Mouse (Mus musculus) hindbrain, embryonic 14.5 days (tissue): ENCODE results near the gene Sept10. TPM values are rescaled to one million over a fixed set of nuclear protein-coding genes. Genes with fewer than 3 reads are reported as not detected.

Experiments used
- ATAC-seq: fragments of 200-750 bp; cut with Nextera tagmentation; 2 replicates; pipeline ENCODE4 v1.8.0; 2017; ENCODE audit warnings: moderate number of reproducible peaks, mild to moderate bottlenecking, moderate TSS enrichment, moderate library complexity; ENCODE audit not compliant: low FRiP score
- DNase-seq: peaks from one replicate; pipeline ENCODE4 v3.0.0-alpha.2; 2015; ENCODE audit warnings: low spot score
- H3K27ac ChIP-seq: fragments of 300-500 bp; sonication (generic); 2 replicates; pipeline ENCODE4 v1.5.1; 2014; ENCODE audit warnings: mild to moderate bottlenecking, moderate library complexity
- H3K27me3 ChIP-seq: fragments of 300-500 bp; sonication (generic); 2 replicates; pipeline ENCODE4 v1.6.1; 2014; ENCODE audit warnings: mild to moderate bottlenecking, low read length, mixed read lengths; ENCODE audit not compliant: control insufficient read depth, insufficient read depth
- H3K36me3 ChIP-seq: fragments of 300-500 bp; sonication (generic); replicated peaks from 2 replicates; pipeline ENCODE4 v1.6.1; 2014; ENCODE audit not compliant: control insufficient read depth, insufficient read depth
- H3K4me1 ChIP-seq: fragments of 300-500 bp; sonication (generic); replicated peaks from 2 replicates; pipeline ENCODE4 v1.6.1; 2014; ENCODE audit warnings: antibody characterized with exemption, low read length, mixed read lengths; ENCODE audit not compliant: control insufficient read depth, insufficient read depth
- H3K4me2 ChIP-seq: fragments of 300-500 bp; sonication (generic); replicated peaks from 2 replicates; pipeline ENCODE4 v1.6.1; 2014; ENCODE audit warnings: mild to moderate bottlenecking, moderate library complexity
- H3K4me3 ChIP-seq: fragments of 300-500 bp; sonication (generic); replicated peaks from 2 replicates; pipeline ENCODE4 v1.5.1; 2014; ENCODE audit warnings: mild to moderate bottlenecking, low read length
- H3K9ac ChIP-seq: fragments of 300-500 bp; sonication (generic); 2 replicates; pipeline ENCODE4 v1.6.1; 2014
- H3K9me3 ChIP-seq: fragments of 300-500 bp; sonication (generic); 2 replicates; pipeline ENCODE4 v1.6.1; 2016; ENCODE audit warnings: low read length; ENCODE audit not compliant: control insufficient read depth
- WGBS: fragments of 180-500 bp; shearing (Covaris S2); extraction: QIAGEN DNeasy Blood & Tissue Kit; methylation state at CpG from one replicate; pipeline ENCODE4 v1.1.7; 2014; 5-methylcytosine and 5-hydroxymethylcytosine counted together
- polyA plus RNA-seq: library from polyadenylated mRNA; unstranded; fragments of >200 nt; fragmentation: Nextera tagmentation; extraction: Ambion mirVana; gene quantifications from 2 replicates; pipeline ENCODE4 v1.2.1, GENCODE M21; 2014

The Sept10 gene
- polyA plus RNA-seq, 1 experiment from 2014 or later, result 22.0 TPM

- no peak for ATAC-seq
- no peak overlapping the region for H3K27ac ChIP-seq
- H3K9me3 ChIP-seq, result no peaks in the 10 kb centered on the region
- no peaks in the 10 kb centered on the region for H3K27me3 ChIP-seq
- no peak overlapping the region for H3K4me2 ChIP-seq
- H3K4me1 ChIP-seq, result no peaks in the 10 kb centered on the region
- H3K4me3 ChIP-seq, result no peak overlapping the region
- no peaks in the 10 kb centered on the region for H3K36me3 ChIP-seq
- 80% methylated on average over 3 of the region's 3 CpGs for WGBS
- no peak for DNase-seq
- no peak overlapping the region for H3K9ac ChIP-seq
Observed at GRCm38 (mm10) chr10:59158627-59159026, 63.0 kb downstream of the Sept10 start.

- WGBS, result 76% methylated on average over 5 of the region's 5 CpGs
- Histone ChIP-seq H3K9me3 (no peaks in the 10 kb centered on the region), H3K9ac (no peak overlapping the region), H3K4me3 (no peak overlapping the region), H3K4me2 (no peak overlapping the region), H3K27me3 (no peaks in the 10 kb centered on the region), H3K27ac (no peak overlapping the region), H3K4me1 (no peaks in the 10 kb centered on the region), H3K36me3 (no peaks in the 10 kb centered on the region)
- ATAC-seq (no peak), DNase-seq (no peak)
Observed at GRCm38 (mm10) chr10:59152544-59153081, 69.0 kb downstream of the Sept10 start.

DNA sequence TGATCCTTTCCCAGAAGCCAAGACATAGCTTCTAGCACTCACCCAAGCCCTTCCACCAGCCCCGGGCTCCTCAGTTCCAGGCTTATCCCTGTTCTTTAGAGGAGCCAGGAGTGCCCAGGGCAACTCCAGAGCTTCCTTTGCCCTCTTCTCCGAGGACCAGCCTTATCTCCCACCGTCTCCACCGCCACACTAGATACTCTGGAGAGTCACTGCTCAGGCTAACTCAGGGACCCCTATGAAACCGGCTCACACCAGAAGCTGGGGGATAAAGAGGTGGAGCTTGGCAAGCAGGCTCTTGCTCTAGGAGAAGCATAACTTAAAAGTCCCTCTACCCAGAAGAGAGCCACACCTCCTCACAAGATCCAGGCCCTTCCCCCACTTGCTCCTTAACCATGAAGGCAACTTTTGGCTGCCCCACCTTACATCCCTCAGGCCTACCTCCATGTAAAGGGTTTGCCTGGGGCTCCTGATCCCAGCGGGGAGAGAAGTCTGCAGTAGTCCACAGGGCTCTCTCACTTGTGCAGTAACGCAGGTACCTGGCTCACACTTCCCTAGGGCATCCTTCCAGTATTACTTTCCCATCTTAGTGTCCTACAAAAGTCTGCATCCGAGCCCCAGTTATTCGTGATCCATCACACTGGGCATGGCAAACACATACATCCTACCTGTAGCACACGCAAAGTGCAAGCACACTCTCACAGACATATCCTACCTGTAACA lies 70.5 kb downstream of the Sept10 start:
- no peak overlapping the region for H3K27ac ChIP-seq
- H3K27me3 ChIP-seq, result no peaks in the 10 kb centered on the region
- DNase-seq (no peak), ATAC-seq (no peak)
- H3K4me2 ChIP-seq, result no peak overlapping the region
- H3K9me3 ChIP-seq, result no peaks in the 10 kb centered on the region
- no peak overlapping the region for H3K4me3 ChIP-seq
- no peaks in the 10 kb centered on the region for H3K4me1 ChIP-seq
- 89% methylated on average over 10 of the region's 10 CpGs for WGBS
- no peak overlapping the region for H3K9ac ChIP-seq
- no peaks in the 10 kb centered on the region for H3K36me3 ChIP-seq

GRCm38 (mm10) chr10:59149956-59150383 lies 71.7 kb downstream of the Sept10 start:
- DNase-seq, result peak; percentile 83

GRCm38 (mm10) chr10:59133478-59134009 lies 88.1 kb downstream of the Sept10 start:
- Histone ChIP-seq H3K27me3 (no peaks in the 10 kb centered on the region), H3K4me1 (no peaks in the 10 kb centered on the region), H3K4me2 (no peak overlapping the region), H3K4me3 (no peak overlapping the region), H3K9me3 (no peaks in the 10 kb centered on the region), H3K27ac (no peak overlapping the region), H3K9ac (no peak overlapping the region), H3K36me3 (no peaks in the 10 kb centered on the region)
- ATAC-seq, result no peak
- no peak for DNase-seq
- 63% methylated on average over 8 of the region's 8 CpGs for WGBS

More at GRCm38 (mm10) chr10:59149956-59150383, 71.7 kb downstream of the Sept10 start:
- H3K4me1 ChIP-seq, result no peaks in the 10 kb centered on the region
- H3K9me3 ChIP-seq, result no peaks in the 10 kb centered on the region
- peak; percentile 80; the same call in 1 of the 2 replicates for ATAC-seq
- H3K4me3 ChIP-seq, result no peak overlapping the region
- H3K27me3 ChIP-seq, result no peaks in the 10 kb centered on the region
- 0 out of 2 replicates have a peak overlapping the region, but pooled peaks have one; percentile 16 for H3K4me2 ChIP-seq
- H3K36me3 ChIP-seq, result no peaks in the 10 kb centered on the region
- H3K9ac ChIP-seq, result no peak overlapping the region
- WGBS, result 16% methylated on average over 8 of the region's 8 CpGs
- no peak overlapping the region for H3K27ac ChIP-seq

- Histone ChIP-seq H3K9ac (no peak overlapping the region), H3K27ac (no peak overlapping the region), H3K4me2 (no peak overlapping the region), H3K27me3 (no peaks in the 10 kb centered on the region), H3K4me1 (no peaks in the 10 kb centered on the region), H3K36me3 (no peaks in the 10 kb centered on the region), H3K9me3 (no peaks in the 10 kb centered on the region), H3K4me3 (no peak overlapping the region)
- 88% methylated on average over 20 of the region's 20 CpGs for WGBS
- no peak for ATAC-seq
- no peak for DNase-seq
Observed at GRCm38 (mm10) chr10:59131926-59132628, 89.6 kb downstream of the Sept10 start.

DNA sequence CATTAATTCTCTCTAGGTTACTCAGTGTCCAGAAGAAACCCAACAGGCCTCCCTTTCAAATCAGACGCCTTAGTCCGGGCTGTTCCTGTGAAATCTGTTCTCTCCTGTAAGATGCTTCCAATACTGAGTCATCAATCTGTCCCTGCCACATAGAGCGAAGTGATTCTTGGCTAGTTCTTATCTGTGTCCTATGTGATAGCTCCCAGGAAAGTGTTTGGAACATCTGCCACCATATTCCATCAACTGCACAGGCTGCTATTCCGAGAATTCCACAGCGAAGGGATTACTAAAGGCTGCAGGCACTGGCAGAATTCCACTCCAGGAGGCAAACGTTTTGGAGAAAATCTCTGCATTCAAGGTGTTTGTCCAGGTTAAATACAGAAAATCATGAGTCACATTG lies 94.0 kb downstream of the Sept10 start:
- Histone ChIP-seq H3K27ac (no peak overlapping the region), H3K4me2 (no peak overlapping the region), H3K9me3 (no peaks in the 10 kb centered on the region), H3K27me3 (no peaks in the 10 kb centered on the region), H3K36me3 (no peaks in the 10 kb centered on the region), H3K4me3 (no peak overlapping the region), H3K9ac (no peak overlapping the region), H3K4me1 (no peaks in the 10 kb centered on the region)
- DNase-seq (no peak), ATAC-seq (no peak)
- 82% methylated on average over 6 of the region's 6 CpGs for WGBS

- Histone ChIP-seq H3K27me3 (no peaks in the 10 kb centered on the region), H3K9ac (no peak overlapping the region), H3K9me3 (no peaks in the 10 kb centered on the region), H3K27ac (no peak overlapping the region), H3K36me3 (no peaks in the 10 kb centered on the region), H3K4me3 (no peak overlapping the region), H3K4me2 (no peak overlapping the region), H3K4me1 (no peaks in the 10 kb centered on the region)
- DNase-seq (no peak), ATAC-seq (no peak)
- WGBS, result 85% methylated on average over 2 of the region's 2 CpGs
Observed at GRCm38 (mm10) chr10:59125497-59125896, 96.2 kb downstream of the Sept10 start.

GRCm38 (mm10) chr10:59119811-59120210 lies 101.8 kb downstream of the Sept10 start:
- WGBS, result 93% methylated on average over 2 of the region's 2 CpGs
- H3K4me3 ChIP-seq, result no peak overlapping the region
- ATAC-seq, result no peak
- no peak overlapping the region for H3K4me2 ChIP-seq
- H3K4me1 ChIP-seq, result no peaks in the 10 kb centered on the region
- no peaks in the 10 kb centered on the region for H3K9me3 ChIP-seq
- H3K9ac ChIP-seq, result no peak overlapping the region
- no peak for DNase-seq
- H3K27me3 ChIP-seq, result no peaks in the 10 kb centered on the region
- no peak overlapping the region for H3K27ac ChIP-seq
- H3K36me3 ChIP-seq, result no peaks in the 10 kb centered on the region
